Mouse (Mus musculus) naive thymus-derived CD4-positive, alpha-beta T cell, adult 2 months (primary cell): ENCODE data around the gene Gramd4.

Experiments
- DNase-seq: peaks from one replicate; pipeline ENCODE4 v3.0.0-alpha.2; 2011; ENCODE audit warnings: low read depth

The Gramd4 gene

GRCm38 (mm10) chr15:86051152-86051551 lies 6.3 kb upstream of the Gramd4 start:
- DNase-seq, result peak; percentile 63

DNA sequence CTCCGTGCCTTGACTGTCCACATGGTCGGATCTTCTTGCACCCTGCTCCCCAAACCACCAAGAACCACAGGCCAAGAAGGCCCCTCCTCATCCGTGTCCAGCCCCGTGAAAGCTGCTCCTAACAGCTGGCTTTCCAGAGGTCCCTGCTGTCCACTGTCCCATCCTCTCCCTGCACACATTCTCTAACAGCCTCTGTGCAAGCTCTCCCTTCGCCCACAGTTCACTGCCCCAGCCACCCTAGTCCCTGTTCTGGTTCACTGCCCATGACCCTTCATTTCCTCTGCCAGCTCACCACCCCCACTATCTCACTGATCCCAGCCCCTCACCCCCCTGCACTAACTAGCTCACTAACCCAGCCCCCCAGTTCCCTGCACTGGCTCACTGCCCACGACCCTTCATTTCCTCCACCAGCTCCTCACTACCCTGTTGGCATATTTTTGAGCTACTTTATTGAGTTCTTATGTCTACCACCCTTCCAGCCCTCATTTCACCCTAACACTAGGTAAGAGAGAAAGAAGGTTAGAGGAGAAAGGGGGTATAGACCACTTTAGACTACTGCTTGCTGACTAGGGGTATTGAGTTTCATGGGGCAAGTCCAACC lies 5.5 kb upstream of the Gramd4 start:
- no peak for DNase-seq

- peak; percentile 91 for DNase-seq
These were observed 3.5 kb upstream of the Gramd4 start for GRCm38 (mm10) chr15:86053890-86054536.

DNA sequence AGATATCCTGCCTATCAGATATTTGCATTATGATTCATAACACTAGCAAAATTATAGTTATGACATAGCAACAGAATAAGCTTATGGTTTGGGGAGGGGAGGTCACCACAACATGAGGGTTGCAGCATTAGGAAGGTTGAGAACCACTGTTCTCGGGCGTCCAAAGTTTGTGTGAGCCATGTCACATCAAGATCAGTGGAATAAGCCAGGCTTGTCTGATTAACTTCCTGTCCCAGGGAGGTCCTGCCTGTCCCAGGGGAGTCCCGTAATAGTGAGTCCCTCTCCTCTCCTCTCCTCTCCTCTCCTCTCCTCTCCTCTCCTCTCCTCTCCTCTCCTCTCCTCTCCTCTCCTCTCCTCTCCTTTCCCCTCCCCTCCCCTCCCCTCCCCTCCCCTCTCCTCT lies 2.6 kb upstream of the Gramd4 start:
- DNase-seq, result peak; percentile 33

DNA sequence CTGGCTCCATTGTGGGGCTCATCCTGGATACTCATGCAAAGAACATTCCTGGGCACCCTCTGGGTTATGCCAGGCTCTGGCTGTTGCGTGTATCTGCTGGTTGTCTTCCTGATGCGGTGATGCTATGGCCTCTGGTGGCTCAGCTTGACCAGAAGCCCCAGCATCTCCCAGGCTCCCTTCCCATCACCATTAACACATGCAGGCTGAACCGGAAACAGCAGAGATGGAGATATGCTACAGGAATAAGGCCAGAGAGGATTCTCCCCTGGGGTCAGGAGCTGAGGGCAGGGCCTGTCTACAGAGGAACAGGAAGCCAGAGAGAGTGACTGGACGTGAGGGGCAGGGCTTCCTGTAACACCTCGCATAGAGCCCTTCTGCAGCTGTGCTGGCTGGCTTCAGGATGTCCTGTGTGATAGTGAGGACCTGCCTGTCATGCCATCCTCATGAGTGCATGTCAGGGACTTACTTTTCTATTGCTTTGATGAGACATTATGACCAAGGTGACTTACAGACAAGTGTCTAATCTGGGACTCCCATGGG lies 1.2 kb upstream of the Gramd4 start:
- no peak for DNase-seq

- peak; percentile 30 for DNase-seq
These were observed 413 bp downstream of the Gramd4 start for GRCm38 (mm10) chr15:86057908-86058307.

GRCm38 (mm10) chr15:86058394-86058915 lies 960 bp downstream of the Gramd4 start:
- peak; percentile 91 for DNase-seq

DNA sequence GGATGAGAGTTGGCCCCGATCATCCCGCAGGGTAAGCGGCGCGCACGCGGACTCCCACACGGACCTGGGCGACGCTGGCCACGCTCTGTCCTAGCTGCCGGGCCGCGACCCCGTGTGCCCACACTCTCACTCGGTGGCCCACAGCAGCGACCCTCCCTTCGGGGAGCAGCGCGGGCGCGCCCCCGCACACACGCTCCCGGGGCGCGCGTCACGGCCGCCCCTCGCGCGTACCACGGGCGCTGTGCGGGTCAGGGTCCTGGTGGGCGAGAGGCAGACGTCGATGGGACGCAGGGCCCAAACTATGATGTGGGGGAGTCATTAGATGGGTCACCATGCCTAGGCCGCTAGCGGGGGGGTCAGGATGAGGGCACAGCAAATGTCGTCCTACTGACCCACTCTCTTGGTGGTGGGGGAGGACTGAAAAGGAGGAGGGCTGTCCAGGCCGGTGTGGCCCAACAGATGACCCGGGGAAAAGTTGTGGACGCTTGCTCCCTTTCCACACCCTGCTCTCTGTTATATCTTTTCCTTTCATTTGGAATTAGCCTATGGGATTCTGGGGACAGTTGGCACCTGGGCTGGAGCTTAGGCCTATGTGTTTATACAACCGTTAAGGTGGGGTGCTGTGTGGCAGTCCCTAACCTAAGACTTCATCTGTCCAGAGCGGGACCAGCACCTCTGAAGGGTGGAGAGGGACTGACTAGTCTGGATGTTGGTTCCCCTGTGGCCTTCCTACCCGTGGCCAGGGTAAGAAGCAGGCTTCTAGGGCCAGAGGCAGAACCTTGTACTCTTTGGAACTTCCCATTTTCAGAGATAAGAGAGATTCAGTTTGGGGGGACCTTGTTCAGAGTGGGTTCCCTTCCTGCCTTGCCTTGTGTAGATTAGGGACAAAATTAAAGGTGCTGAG lies 1.7 kb downstream of the Gramd4 start:
- DNase-seq, result peak; percentile 43

DNA sequence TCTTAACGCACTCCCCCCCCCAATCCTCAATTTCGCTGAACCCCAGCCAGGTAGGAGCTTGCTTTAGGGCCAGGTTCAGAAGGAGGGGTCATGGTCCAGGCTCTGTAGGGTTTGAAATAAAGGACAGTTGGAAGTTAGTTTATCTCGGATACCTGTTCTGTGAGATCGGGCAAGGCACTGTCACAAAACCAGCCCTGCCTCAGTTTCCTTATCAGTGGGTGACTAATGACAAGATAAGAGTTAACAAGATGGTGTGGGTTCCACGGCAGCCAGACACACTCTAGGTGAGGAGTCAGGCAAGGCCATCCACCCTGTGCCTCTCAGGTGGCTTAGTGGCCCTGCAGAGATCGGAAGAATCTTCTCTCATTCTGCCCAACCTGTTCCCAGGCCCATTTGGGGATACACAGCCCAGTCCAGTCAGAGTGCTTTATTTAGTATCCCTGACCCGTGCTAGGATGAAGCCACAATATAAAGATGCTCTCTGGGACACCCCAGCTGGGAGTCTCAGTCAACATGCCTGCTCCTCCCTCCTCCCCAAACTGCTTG lies 2.4 kb downstream of the Gramd4 start:
- DNase-seq, result no peak

DNA sequence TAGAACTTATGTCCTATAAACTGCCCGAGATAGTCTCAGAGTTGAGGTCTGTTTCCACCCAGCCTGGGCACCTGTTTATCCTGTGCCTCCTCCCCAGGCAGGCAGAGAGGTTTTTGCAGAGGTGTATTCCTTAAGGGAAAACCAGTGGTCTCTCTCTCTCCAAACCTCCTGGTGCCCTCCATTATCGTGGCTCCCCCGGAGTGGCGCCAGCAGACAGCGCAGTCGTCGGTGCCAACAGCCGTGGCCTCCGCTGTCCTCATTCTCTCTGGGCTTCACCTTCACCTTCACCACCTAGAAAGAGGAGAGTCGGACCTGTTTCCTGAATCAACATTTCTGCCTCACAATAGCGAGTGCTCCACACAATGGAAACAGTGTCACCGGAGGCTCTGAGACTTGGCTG lies 3.1 kb downstream of the Gramd4 start:
- peak; percentile 45 for DNase-seq

DNA sequence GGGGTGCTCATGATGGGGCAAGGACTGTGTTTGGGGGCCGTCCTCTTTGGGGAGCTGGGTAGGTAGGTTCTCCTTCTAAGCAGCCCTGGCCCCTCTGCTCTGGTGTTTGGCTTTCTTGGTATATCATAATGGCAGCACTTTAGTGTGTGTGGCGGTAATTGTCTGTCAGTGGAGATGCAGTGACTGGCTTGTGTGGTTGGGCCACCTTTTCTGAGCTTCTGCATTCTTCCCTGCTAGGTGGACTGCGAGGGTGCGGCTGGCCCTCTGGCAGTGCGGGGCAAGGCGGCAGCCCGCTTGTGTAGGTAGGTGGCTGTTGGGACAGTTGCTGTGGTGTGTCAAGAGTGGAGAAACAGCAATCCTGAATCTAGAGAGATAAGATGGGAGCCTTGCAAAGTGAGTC lies 3.7 kb downstream of the Gramd4 start:
- DNase-seq, result no peak

GRCm38 (mm10) chr15:86061848-86062481 lies 4.5 kb downstream of the Gramd4 start:
- peak; percentile 63 for DNase-seq

GRCm38 (mm10) chr15:86064191-86064849 lies 6.8 kb downstream of the Gramd4 start:
- no peak for DNase-seq

GRCm38 (mm10) chr15:86064850-86065229 lies 7.3 kb downstream of the Gramd4 start:
- DNase-seq, result peak; percentile 69

DNA sequence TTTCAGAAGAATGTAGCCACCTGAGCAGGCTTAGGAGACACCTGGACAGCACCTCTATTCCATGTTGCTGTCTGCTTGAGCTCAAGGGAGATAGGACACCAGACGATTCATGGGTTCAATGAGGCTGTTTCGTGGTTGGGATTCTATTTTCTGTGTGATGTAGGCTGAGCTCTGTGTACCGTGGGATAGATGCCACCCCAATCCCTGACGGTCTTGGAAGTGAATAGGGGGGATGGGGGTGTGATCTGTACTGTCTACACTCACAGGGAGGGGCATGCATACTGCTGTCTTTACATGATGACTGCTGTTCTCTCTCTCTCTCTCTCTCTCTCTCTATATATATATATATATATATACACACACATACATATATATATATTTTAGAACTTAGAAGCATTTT lies 7.9 kb downstream of the Gramd4 start:
- no peak for DNase-seq

GRCm38 (mm10) chr15:86066836-86067580 lies 9.5 kb downstream of the Gramd4 start:
- no peak for DNase-seq

- peak; percentile 91 for DNase-seq
These were observed 10.1 kb downstream of the Gramd4 start for GRCm38 (mm10) chr15:86067581-86067910.

GRCm38 (mm10) chr15:86067941-86068495 lies 10.5 kb downstream of the Gramd4 start:
- no peak for DNase-seq

DNA sequence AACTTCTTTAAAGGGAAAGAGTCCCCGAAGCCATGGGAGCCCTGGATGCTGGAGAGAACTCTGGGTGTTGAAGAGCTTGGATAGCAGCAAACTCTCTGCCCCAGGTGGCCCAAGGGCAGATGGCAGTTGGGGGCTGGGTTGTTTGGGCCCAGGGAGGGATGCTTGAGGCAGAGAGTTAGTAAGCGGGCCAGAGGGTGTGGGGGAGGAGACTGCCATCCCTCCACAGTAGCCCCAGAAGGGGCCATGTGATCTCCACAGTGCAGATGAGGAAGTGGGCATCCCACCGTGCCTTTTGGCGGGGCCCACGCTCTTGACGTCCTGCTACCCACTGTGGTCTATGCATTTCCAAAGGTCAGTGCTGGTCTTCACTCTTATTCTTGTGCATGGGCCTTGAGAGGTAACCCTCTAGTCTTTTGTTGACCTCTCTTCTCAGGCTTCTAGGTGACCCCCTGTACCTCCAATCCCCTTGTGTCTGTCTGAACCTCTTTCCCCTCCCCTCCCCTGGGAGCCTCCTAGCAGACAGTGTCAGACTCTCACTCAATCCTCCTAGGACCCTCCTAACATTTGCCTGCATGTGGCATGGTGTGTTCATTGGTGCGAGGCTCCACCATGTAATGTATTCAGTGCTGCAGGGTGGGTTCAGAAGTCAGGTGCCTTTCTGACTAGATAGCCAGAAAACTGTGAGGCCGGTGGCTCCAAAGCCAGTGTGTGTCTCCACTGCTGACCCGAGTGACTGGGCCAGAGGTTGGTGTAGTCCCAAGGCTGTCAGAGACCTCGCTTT lies 11.7 kb downstream of the Gramd4 start:
- no peak for DNase-seq
